Mouse (Mus musculus) kidney, postnatal 0 days (tissue): Measurements from ENCODE around the gene Dzip1. TPM values are rescaled to one million over a fixed set of nuclear protein-coding genes. Genes with fewer than 3 reads are reported as not detected.
A peak's percentile ranks its signal among the peaks of the same experiment; 100 is the strongest.

Source experiments
- ATAC-seq: fragments of 200-750 bp; cut with Nextera tagmentation; replicated peaks from 2 replicates; pipeline ENCODE4 v1.8.0; 2017; ENCODE audit warnings: low read depth, moderate number of reproducible peaks, moderate TSS enrichment, moderate library complexity; ENCODE audit not compliant: low FRiP score
- DNase-seq: peaks from one replicate; pipeline ENCODE4 v3.0.0-alpha.2; 2016; ENCODE audit warnings: low spot score
- H3K27ac ChIP-seq: fragments of 300-500 bp; sonication (generic); 2 replicates; pipeline ENCODE4 v1.5.1; 2014; ENCODE audit warnings: mild to moderate bottlenecking
- H3K27me3 ChIP-seq: fragments of 300-500 bp; sonication (generic); 2 replicates; pipeline ENCODE4 v1.6.1; 2014; ENCODE audit warnings: low read length, mixed read lengths; ENCODE audit not compliant: insufficient read depth
- H3K36me3 ChIP-seq: fragments of 300-500 bp; sonication (generic); 2 replicates; pipeline ENCODE4 v1.6.1; 2014; ENCODE audit warnings: low read length, mixed read lengths; ENCODE audit not compliant: insufficient read depth
- H3K4me1 ChIP-seq: fragments of 300-500 bp; sonication (generic); replicated peaks from 2 replicates; pipeline ENCODE4 v1.6.1; 2014; ENCODE audit warnings: antibody characterized with exemption, low read length, mixed read lengths; ENCODE audit not compliant: insufficient read depth
- H3K4me2 ChIP-seq: fragments of 300-500 bp; sonication (generic); 2 replicates; pipeline ENCODE4 v1.6.1; 2014; ENCODE audit warnings: mild to moderate bottlenecking, low read length, moderate library complexity, mixed read lengths
- H3K4me3 ChIP-seq: fragments of 300-500 bp; sonication (generic); replicated peaks from 2 replicates; pipeline ENCODE4 v1.5.1; 2014; ENCODE audit warnings: low read depth, low read length
- H3K9ac ChIP-seq: fragments of 300-500 bp; sonication (generic); 2 replicates; pipeline ENCODE4 v1.6.1; 2014; ENCODE audit warnings: low read depth, low read length
- H3K9me3 ChIP-seq: fragments of 300-500 bp; sonication (generic); replicated peaks from 2 replicates; pipeline ENCODE4 v1.6.1; 2016; ENCODE audit warnings: low read length, inconsistent platforms, mixed read lengths
- CTCF ChIP-seq: IDR thresholded peaks from 2 replicates; pipeline ENCODE4 v1.5.1; 2016; ENCODE audit warnings: antibody characterized with exemption, low read depth, mild to moderate bottlenecking, moderate library complexity
- WGBS: fragments of 180-500 bp; shearing (Covaris S2); extraction: QIAGEN DNeasy Blood & Tissue Kit; methylation state at CpG from one replicate; pipeline ENCODE4 v1.1.7; 2014; 5-methylcytosine and 5-hydroxymethylcytosine counted together
- polyA plus RNA-seq: library from polyadenylated mRNA; unstranded; fragments of >200 nt; fragmentation: Nextera tagmentation; extraction: Ambion mirVana; gene quantifications from 2 replicates; pipeline ENCODE4 v1.2.1, GENCODE M21; 2015

Gene Dzip1
- polyA plus RNA-seq, 1 experiment from 2014 or later, result 10.7 TPM

- Histone ChIP-seq H3K4me3 (peak overlapping the region; percentile 98), H3K9ac (peak overlapping the region; percentile 64), H3K9me3 (no peaks in the 10 kb centered on the region), H3K27ac (0 out of 2 replicates have a peak overlapping the region, but pooled peaks have one; percentile 72), H3K27me3 (no peaks in the 10 kb centered on the region), H3K4me2 (peak overlapping the region; percentile 88), H3K4me1 (peaks cover 12% of the 10 kb centered on the region), H3K36me3 (no peaks in the 10 kb centered on the region)
- TF ChIP-seq CTCF, result no peak
- whole genome bisulfite sequencing, result 27% methylated on average over 4 of the region's 4 CpGs
- DNase-seq, result no peak
- no peak for ATAC-seq
Observed at GRCm38 (mm10) chr14:118936952-118937351, 11.7 kb upstream of the Dzip1 start.

GRCm38 (mm10) chr14:118936236-118936635, 11.0 kb upstream of the Dzip1 start:
- no peak for DNase-seq
- Histone ChIP-seq H3K4me3 (no peak overlapping the region), H3K9me3 (no peaks in the 10 kb centered on the region), H3K27ac (no peak overlapping the region), H3K9ac (no peak overlapping the region), H3K4me2 (no peak overlapping the region), H3K27me3 (no peaks in the 10 kb centered on the region), H3K36me3 (no peaks in the 10 kb centered on the region), H3K4me1 (peaks cover 12% of the 10 kb centered on the region)
- WGBS, result 61% methylated on average over 3 of the region's 3 CpGs
- ATAC-seq, result no peak
- no peak for TF ChIP-seq CTCF

- H3K4me2 ChIP-seq, result no peak overlapping the region
- no peaks in the 10 kb centered on the region for H3K36me3 ChIP-seq
- no peak overlapping the region for H3K9ac ChIP-seq
- H3K9me3 ChIP-seq, result no peaks in the 10 kb centered on the region
- no peaks in the 10 kb centered on the region for H3K27me3 ChIP-seq
- 84% methylated on average over 9 of the region's 9 CpGs for WGBS
- ATAC-seq, result no peak
- H3K4me1 ChIP-seq, result peaks cover 11% of the 10 kb centered on the region
- no peak for DNase-seq
- TF ChIP-seq CTCF, result no peak
- no peak overlapping the region for H3K27ac ChIP-seq
- H3K4me3 ChIP-seq, result no peak overlapping the region
Observed at GRCm38 (mm10) chr14:118934686-118935085, 9.4 kb upstream of the Dzip1 start.

- Histone ChIP-seq H3K27me3 (no peaks in the 10 kb centered on the region), H3K36me3 (no peaks in the 10 kb centered on the region), H3K4me2 (no peak overlapping the region), H3K9me3 (no peaks in the 10 kb centered on the region), H3K4me3 (no peak overlapping the region), H3K9ac (no peak overlapping the region), H3K27ac (no peak overlapping the region), H3K4me1 (no peaks in the 10 kb centered on the region)
- TF ChIP-seq CTCF, result no peak
- WGBS, result 57% methylated on average over 8 of the region's 8 CpGs
- ATAC-seq, result no peak
- DNase-seq, result no peak
Observed at GRCm38 (mm10) chr14:118932956-118933355, 7.7 kb upstream of the Dzip1 start.

- 74% methylated on average over 2 of the region's 2 CpGs for WGBS
- H3K36me3 ChIP-seq, result no peaks in the 10 kb centered on the region
- DNase-seq (no peak), ATAC-seq (no peak)
- H3K27me3 ChIP-seq, result no peaks in the 10 kb centered on the region
- H3K4me2 ChIP-seq, result no peak overlapping the region
- no peak overlapping the region for H3K9ac ChIP-seq
- TF ChIP-seq CTCF, result no peak
- H3K9me3 ChIP-seq, result no peaks in the 10 kb centered on the region
- H3K27ac ChIP-seq, result no peak overlapping the region
- H3K4me3 ChIP-seq, result no peak overlapping the region
- H3K4me1 ChIP-seq, result no peaks in the 10 kb centered on the region
Observed at GRCm38 (mm10) chr14:118931181-118931580, 5.9 kb upstream of the Dzip1 start.

GRCm38 (mm10) chr14:118930777-118931176, 5.5 kb upstream of the Dzip1 start:
- WGBS, result 94% methylated on average over 2 of the region's 2 CpGs
- no peaks in the 10 kb centered on the region for H3K4me1 ChIP-seq
- no peak overlapping the region for H3K27ac ChIP-seq
- DNase-seq, result no peak
- H3K9me3 ChIP-seq, result no peaks in the 10 kb centered on the region
- no peak overlapping the region for H3K4me3 ChIP-seq
- H3K27me3 ChIP-seq, result no peaks in the 10 kb centered on the region
- no peak for ATAC-seq
- H3K9ac ChIP-seq, result no peak overlapping the region
- no peak overlapping the region for H3K4me2 ChIP-seq
- no peaks in the 10 kb centered on the region for H3K36me3 ChIP-seq
- no peak for TF ChIP-seq CTCF

- Histone ChIP-seq H3K9me3 (no peaks in the 10 kb centered on the region), H3K9ac (no peak overlapping the region), H3K27me3 (no peaks in the 10 kb centered on the region), H3K36me3 (no peaks in the 10 kb centered on the region), H3K4me1 (no peaks in the 10 kb centered on the region), H3K27ac (no peak overlapping the region), H3K4me3 (no peak overlapping the region), H3K4me2 (no peak overlapping the region)
- DNase-seq, result no peak
- TF ChIP-seq CTCF, result no peak
- ATAC-seq, result no peak
- WGBS, result 80% methylated on average over 2 of the region's 2 CpGs
Observed at GRCm38 (mm10) chr14:118929779-118930178, 4.5 kb upstream of the Dzip1 start.
